Mouse (Mus musculus) myocyte (in vitro differentiated cells): ENCODE measurements around the gene Cdc123. TPM values are rescaled to one million over a fixed set of nuclear protein-coding genes. Genes with fewer than 3 reads are reported as not detected.
A peak's percentile ranks its signal among the peaks of the same experiment; 100 is the strongest.

ENCODE experiments used
- H3K27me3 ChIP-seq: one replicate; pipeline ENCODE4 v1.6.1; 2011; ENCODE audit not compliant: control insufficient read depth, insufficient read depth, insufficient read length
- H3K36me3 ChIP-seq: one replicate; pipeline ENCODE4 v1.6.1; 2011; ENCODE audit not compliant: control insufficient read depth, insufficient read depth
- H3K4me2 ChIP-seq: one replicate; pipeline ENCODE4 v1.6.1; 2011; ENCODE audit warnings: low read depth, control low read depth
- H3K4me3 ChIP-seq: one replicate; pipeline ENCODE4 v1.5.1; 2011; ENCODE audit warnings: mild to moderate bottlenecking, control low read depth, moderate library complexity
- H3K79me2 ChIP-seq: one replicate; pipeline ENCODE4 v1.6.1; 2011; ENCODE audit not compliant: control insufficient read depth, insufficient read depth
- H3ac ChIP-seq: one replicate; pipeline ENCODE4 v1.6.1; 2011; ENCODE audit not compliant: control insufficient read depth, insufficient read length
- CEBPB ChIP-seq: IDR thresholded peaks from 2 replicates; pipeline ENCODE4 v1.6.1; 2011; ENCODE audit warnings: mild to moderate bottlenecking, moderate library complexity; ENCODE audit not compliant: poor library complexity, insufficient read depth, severe bottlenecking
- E2F4 ChIP-seq: IDR thresholded peaks from one replicate; pipeline ENCODE4 v1.6.1; 2011; ENCODE audit warnings: mild to moderate bottlenecking, control low read depth, moderate library complexity; ENCODE audit not compliant: insufficient read depth
- MAX ChIP-seq: IDR thresholded peaks from one replicate; pipeline ENCODE4 v1.6.1; 2011; ENCODE audit warnings: low read depth, mild to moderate bottlenecking, control low read depth
- MYOD1 ChIP-seq, 3 experiments: IDR thresholded peaks; one replicate each; pipeline ENCODE4 v1.6.1; 2011; ENCODE audit warnings: control low read depth in 2 of 3, low read depth in 2 of 3, mild to moderate bottlenecking in 2 of 3, moderate library complexity in 1 of 3; ENCODE audit not compliant: insufficient read length in 2 of 3, control insufficient read depth in 1 of 3
- MYOG ChIP-seq, 3 experiments: IDR thresholded peaks; one replicate each; pipeline ENCODE4 v1.6.1; 2011; ENCODE audit warnings: control low read depth in 2 of 3, low read depth in 2 of 3, mild to moderate bottlenecking in 2 of 3; ENCODE audit not compliant: insufficient read length in 2 of 3, control insufficient read depth in 1 of 3, insufficient read depth in 1 of 3
- POLR2A ChIP-seq: IDR thresholded peaks from one replicate; pipeline ENCODE4 v1.6.1; 2011; ENCODE audit warnings: low read depth, mild to moderate bottlenecking, control low read depth, moderate library complexity; ENCODE audit not compliant: insufficient read length
- POLR2AphosphoS2 ChIP-seq: IDR thresholded peaks from one replicate; pipeline ENCODE4 v1.6.1; 2011; ENCODE audit warnings: low read depth, control low read depth; ENCODE audit not compliant: insufficient read length
- REST ChIP-seq: IDR thresholded peaks from one replicate; pipeline ENCODE4 v1.6.1; 2011; ENCODE audit warnings: mild to moderate bottlenecking, control low read depth, moderate library complexity; ENCODE audit not compliant: insufficient read depth, insufficient read length
- SRF ChIP-seq: IDR thresholded peaks from one replicate; pipeline ENCODE4 v1.6.1; 2011; ENCODE audit warnings: low read depth; ENCODE audit not compliant: control insufficient read depth, insufficient read length
- TCF12 ChIP-seq: IDR thresholded peaks from one replicate; pipeline ENCODE4 v1.6.1; 2011; ENCODE audit warnings: mild to moderate bottlenecking, control low read depth; ENCODE audit not compliant: poor library complexity, insufficient read depth, severe bottlenecking
- TCF3 ChIP-seq: IDR thresholded peaks from one replicate; pipeline ENCODE4 v1.6.1; 2011; ENCODE audit warnings: low read depth, control low read depth; ENCODE audit not compliant: insufficient read length
- USF1 ChIP-seq: IDR thresholded peaks from one replicate; pipeline ENCODE4 v1.6.1; 2011; ENCODE audit warnings: low read depth, mild to moderate bottlenecking, control low read depth, moderate library complexity
- polyA plus RNA-seq: library from polyadenylated mRNA; unstranded; fragments of >200 nt; fragmentation: generic; extraction: Trizol; gene quantifications from one replicate; pipeline ENCODE4 v1.2.1, GENCODE M21; 2012; ENCODE audit warnings: missing spikeins

Cdc123 gene
- 102 TPM for polyA plus RNA-seq

- peak; percentile 69 for TF ChIP-seq E2F4
- TF ChIP-seq REST: no peak
- peak in 1 of 3 experiments; percentile 23 for TF ChIP-seq MYOD1 (IDR thresholded peaks at IDR 0.05; ENCODE audit: control insufficient read depth in 1 of 3, insufficient read length in 2 of 3, low read depth in 2 of 3)
- no peak for TF ChIP-seq TCF3
- TF ChIP-seq USF1: no peak
- peak in 1 of 3 experiments; percentile 27 for TF ChIP-seq MYOG (IDR thresholded peaks at IDR 0.05; ENCODE audit: control insufficient read depth in 1 of 3, insufficient read depth in 1 of 3, insufficient read length in 2 of 3, low read depth in 2 of 3)
- TF ChIP-seq POLR2AphosphoS2: peak; percentile 81
- TF ChIP-seq MAX: no peak
- peak; percentile 41 for TF ChIP-seq SRF
- TF ChIP-seq TCF12: no peak
- no peak for TF ChIP-seq CEBPB
- peak; percentile 78 for TF ChIP-seq POLR2A
- Histone ChIP-seq H3K4me2 (peak within 1 kb of the TSS; percentile 85), H3K79me2 (peaks cover 58% of the 10 kb centered on the region), H3K27me3 (no peaks in the 10 kb centered on the region), H3K36me3 (peaks cover 12% of the 10 kb centered on the region), H3ac (peak within 1 kb of the TSS; percentile 48), H3K4me3 (peak within 1 kb of the TSS; percentile 79)
Measured at GRCm38 (mm10) chr2:5844873-5845631, at the start of gene Cdc123, which contains the start of gene Nudt5. Gene Cdc123 (minus strand): TSS chr2:5845164. Gene Nudt5 (plus strand): TSS chr2:5845019.

DNA sequence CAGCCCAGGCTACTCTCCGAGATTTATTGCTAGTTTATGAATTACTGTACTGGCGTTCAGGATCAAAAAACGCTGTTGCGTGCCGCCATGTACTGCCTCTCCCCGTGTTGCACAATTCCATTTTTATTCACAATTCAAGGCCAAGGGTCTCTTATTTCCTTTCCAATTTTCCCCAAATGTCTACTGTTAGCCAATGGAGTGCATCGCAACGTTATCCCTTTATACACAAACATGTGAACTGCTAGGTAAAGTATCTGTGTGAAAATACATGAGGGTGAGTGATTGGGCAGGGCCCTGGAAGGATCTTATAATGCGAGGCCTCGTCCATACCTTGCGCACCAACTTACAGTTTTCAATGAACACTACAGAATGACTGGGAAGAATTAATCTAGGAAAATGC lies 49.3 kb upstream of the Cdc123 start:
- Histone ChIP-seq H3K36me3 (peaks cover 5% of the 10 kb centered on the region), H3K27me3 (peaks cover 6% of the 10 kb centered on the region), H3ac (peak overlapping the region; percentile 47), H3K79me2 (peaks cover 38% of the 10 kb centered on the region), H3K4me3 (peak overlapping the region; percentile 65), H3K4me2 (peak overlapping the region; percentile 71)
- TF ChIP-seq MYOD1 (IDR thresholded peaks at IDR 0.05; ENCODE audit: control insufficient read depth in 1 of 3, insufficient read length in 2 of 3, low read depth in 2 of 3) (no peak), MAX (no peak), CEBPB (peak; percentile 51; the same call in 1 of the 2 replicates)

- TF ChIP-seq MYOD1 (IDR thresholded peaks at IDR 0.05; ENCODE audit: control insufficient read depth in 1 of 3, insufficient read length in 2 of 3, low read depth in 2 of 3): no peak
- no peak for TF ChIP-seq TCF3
- TF ChIP-seq SRF: no peak
- TF ChIP-seq CEBPB: no peak
- Histone ChIP-seq H3ac (no peak overlapping the region), H3K36me3 (peaks cover 28% of the 10 kb centered on the region)
Measured at GRCm38 (mm10) chr2:5889412-5889811, 44.4 kb upstream of the Cdc123 start.

GRCm38 (mm10) chr2:5888865-5889264 lies 43.9 kb upstream of the Cdc123 start:
- no peak overlapping the region for H3ac ChIP-seq
- no peak overlapping the region for H3K4me3 ChIP-seq
- no peak overlapping the region for H3K4me2 ChIP-seq
- peaks cover 44% of the 10 kb centered on the region for H3K79me2 ChIP-seq
- H3K27me3 ChIP-seq: no peaks in the 10 kb centered on the region
- peaks cover 32% of the 10 kb centered on the region for H3K36me3 ChIP-seq
- TF ChIP-seq SRF (no peak), POLR2AphosphoS2 (no peak), MYOG (IDR thresholded peaks at IDR 0.05; ENCODE audit: control insufficient read depth in 1 of 3, insufficient read depth in 1 of 3, insufficient read length in 2 of 3, low read depth in 2 of 3) (no peak), REST (no peak), POLR2A (no peak)

More at GRCm38 (mm10) chr2:5889412-5889811, 44.4 kb upstream of the Cdc123 start:
- H3K79me2 ChIP-seq: peaks cover 46% of the 10 kb centered on the region
- no peaks in the 10 kb centered on the region for H3K27me3 ChIP-seq
- no peak overlapping the region for H3K4me2 ChIP-seq
- H3K4me3 ChIP-seq: no peak overlapping the region

- no peaks in the 10 kb centered on the region for H3K79me2 ChIP-seq
- H3K4me3 ChIP-seq: no peak overlapping the region
- no peaks in the 10 kb centered on the region for H3K27me3 ChIP-seq
- peaks cover 62% of the 10 kb centered on the region for H3K36me3 ChIP-seq
- H3K4me2 ChIP-seq: no peak overlapping the region
- H3ac ChIP-seq: no peak overlapping the region
- no peak for TF ChIP-seq MAX
- TF ChIP-seq TCF12: no peak
Measured at GRCm38 (mm10) chr2:5877446-5877845, 32.5 kb upstream of the Cdc123 start.
